Mouse (Mus musculus) lung, postnatal 10 days (tissue): ENCODE data around the gene Zbtb20.

Experiments used
- DNase-seq: peaks from one replicate; pipeline ENCODE4 v3.0.0; 2021

The Zbtb20 gene

DNA sequence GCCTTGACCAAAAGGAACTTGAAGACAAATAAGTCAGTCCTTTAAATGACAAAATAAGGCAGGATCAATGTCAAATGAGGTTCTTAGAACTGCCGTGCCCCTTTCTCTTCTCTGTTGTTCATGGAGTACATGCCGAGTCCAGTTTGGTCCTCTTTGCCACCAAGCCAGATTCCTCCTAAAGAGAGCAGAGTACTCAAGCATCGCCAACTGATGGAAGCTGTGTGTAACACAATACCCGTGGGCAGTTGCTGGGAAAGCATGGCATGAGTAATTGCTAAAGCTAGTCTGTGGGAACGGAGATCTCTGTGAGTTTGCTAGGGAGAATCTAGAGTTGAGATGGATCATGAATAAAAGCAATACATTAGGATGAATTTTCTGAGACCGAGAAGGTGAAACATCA is 206.3 kb downstream of the Zbtb20 start:
- DNase-seq = no peak

DNA sequence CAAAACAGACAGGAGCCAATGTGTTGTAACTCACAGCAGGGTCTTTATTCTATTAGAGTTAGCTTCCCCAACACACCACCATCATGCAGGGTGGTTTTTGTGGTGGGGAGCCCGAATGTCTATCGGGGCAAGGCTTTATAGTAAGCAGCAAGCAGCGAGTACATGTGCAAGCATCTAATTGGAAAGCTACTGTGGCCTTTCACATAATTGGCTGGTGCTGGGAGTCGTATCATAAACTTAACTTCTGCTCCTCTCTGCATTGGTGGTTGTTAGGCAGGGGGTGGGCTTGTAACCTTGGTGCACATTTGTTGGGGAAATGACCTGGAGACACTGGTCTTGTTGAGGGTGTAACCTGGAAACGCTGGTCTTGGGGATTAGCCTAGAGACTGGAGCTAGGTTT is 207.1 kb downstream of the Zbtb20 start:
- no peak for DNase-seq

DNA sequence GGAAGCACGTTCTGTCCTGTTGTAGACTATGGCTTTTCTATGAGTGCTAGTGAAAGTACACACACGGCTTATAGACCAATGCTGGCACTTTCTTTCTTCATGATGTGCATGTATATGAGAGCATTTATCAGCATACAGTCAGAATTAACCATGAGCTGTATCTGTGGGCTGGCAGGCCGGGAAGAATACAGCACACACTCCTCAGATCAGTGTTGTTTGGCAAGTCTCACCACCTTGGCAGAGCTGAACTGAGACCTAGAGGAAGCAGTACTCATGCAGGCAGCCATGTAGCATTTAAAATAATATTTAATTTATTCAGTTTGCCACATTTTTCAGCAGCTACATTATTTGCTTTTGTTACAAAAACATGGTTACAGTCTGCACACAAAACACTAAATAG is 214.5 kb downstream of the Zbtb20 start:
- no peak for DNase-seq

DNA sequence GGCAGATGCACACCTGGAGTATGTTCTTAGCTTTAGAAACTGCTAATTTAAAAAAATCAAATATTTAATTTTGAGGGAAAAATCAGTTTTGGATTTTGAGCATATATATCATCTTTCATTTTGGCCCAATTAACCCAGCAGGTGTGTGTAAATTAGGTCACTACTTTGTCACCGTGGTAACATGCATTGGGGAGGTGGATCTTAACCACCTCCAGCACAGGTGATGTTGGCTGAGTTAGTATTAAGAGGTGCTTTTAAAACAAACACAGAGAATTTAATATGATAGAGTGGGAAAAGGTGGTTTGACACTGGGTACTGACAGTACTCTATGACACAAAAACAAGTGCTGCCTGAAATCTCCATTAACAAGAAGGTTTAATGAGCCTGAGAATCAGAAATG is 218.5 kb downstream of the Zbtb20 start:
- no peak for DNase-seq

DNA sequence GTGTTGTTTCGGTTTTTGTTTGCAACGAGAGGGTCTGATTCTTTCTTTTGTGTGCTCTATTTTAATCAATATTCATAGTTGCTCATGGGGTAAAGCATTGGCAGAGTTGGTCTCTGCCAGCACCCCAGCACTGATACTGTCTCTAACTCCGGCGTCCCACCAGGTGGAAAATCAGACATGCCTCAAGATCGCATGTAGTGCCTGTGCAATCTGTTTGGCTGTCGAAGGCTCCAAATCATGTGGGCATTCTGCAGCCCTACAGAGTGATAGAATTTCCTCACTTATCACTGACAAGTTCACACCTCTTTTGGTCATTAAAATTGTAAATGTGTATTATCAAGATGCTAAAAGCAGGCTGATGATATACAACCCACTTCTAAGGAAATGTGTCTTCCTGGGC is 219.1 kb downstream of the Zbtb20 start:
- DNase-seq = no peak

DNA sequence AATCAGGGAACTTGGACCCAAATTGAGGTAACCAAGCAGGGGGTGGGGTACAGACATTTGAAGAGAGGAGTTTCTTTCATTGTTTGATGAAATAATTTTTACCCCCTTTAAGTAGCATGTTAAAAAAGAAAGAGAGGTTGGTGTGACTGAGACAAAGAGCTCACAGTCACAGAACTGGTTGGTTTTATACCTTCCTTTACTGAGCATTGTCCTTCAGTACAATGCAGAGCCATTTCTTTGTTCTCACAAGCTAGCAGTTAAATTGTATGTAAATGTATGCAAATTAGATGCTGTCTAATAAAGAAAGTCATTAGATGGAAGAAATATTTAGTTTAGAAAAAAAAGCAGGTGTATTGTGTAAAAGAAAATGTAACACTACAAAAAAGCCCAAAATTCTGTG is 220.4 kb downstream of the Zbtb20 start:
- no peak for DNase-seq

DNA sequence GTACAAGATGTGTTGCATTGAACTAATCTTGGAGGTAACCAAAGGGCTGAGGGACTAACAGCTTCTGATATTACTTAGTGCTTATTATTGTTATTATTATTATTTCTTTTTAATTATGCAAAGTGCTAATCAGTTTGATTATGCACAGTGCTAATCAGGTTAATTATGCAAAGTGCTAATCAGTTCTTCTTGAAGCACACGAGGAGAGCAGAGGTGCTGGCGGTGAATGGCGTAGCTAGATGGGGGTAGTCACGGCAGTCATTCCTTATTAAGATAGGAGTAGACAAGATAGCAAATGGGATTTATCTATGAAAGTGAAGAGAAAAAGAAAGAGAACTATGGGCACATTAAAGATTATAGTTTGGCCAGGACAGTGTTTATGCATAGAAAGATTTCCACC is 222.5 kb downstream of the Zbtb20 start:
- DNase-seq = no peak

DNA sequence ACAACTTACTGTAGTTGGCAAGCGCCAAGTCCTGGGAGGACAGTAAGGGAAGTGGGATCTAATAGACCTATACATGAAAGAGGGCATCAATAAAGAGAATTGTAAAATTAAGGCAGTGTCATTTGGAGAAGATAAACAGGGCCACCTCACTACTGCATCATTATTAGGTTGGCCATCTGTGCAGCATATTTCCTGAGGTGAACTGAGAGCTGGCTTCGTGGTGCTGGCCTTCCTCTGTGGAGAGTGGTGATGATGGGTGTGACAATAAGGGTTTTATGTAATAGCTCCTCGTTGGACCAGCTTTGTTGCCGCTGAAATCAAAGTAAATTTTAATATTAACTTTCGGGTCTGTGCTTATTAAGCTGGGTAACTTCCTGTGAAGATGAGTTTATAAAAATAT is 223.0 kb downstream of the Zbtb20 start:
- no peak for DNase-seq

DNA sequence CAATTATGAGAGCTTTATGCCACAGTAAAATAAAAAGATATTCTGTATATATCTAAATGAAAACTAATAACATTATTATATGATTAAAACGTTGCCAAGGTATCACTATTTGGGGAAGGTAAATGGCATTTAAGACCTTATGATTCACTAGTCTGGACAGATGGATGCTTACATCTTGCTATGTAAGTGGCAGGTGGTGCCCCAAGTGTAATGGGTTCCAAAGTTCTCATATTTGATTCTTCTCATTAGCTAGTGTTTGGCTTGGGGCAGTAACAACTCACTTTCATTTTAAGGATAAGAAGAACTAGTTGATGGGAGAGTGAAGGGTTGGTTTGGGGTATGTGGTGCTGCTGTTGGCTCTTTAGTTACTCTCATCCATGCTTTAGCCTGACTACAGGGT is 235.6 kb downstream of the Zbtb20 start:
- DNase-seq = no peak

DNA sequence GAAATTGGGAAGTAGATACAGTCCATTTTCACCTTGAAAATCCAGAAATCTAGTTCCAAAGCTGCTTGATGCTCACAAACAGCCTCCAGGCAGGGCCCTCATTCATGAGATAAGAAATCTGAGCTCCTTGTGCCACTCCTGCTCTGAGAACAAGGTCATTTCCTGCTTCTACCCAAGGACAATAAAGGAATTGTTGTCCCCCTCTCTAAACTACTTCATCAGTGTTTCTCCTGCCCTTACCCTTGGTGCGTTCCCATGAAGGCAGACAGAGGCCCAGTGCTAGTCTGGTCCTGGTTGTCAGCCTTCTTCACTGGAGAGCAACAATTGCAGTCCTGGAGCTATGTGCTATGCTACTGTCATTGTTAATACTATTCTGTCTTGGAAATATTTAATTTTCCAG is 238.3 kb downstream of the Zbtb20 start:
- no peak for DNase-seq

DNA sequence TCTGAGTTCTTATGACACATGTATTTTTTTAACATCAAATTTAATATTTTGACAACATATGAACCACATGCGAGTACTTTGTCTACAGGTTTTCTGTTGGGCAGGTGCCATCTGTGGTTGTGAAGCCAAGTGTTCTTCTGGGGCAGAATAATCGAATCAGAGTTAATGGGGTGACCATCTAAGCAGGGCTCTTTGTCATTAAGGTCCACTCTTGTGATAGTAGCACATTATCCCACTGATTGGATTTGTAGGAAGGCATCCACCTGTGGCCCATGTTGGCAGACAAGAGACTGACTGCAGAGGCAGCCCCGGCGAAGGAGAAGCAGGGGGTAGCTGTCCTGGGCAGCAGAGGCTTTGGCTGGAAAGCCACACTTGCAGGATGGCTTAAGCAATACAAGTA is 254.3 kb downstream of the Zbtb20 start:
- DNase-seq = no peak

DNA sequence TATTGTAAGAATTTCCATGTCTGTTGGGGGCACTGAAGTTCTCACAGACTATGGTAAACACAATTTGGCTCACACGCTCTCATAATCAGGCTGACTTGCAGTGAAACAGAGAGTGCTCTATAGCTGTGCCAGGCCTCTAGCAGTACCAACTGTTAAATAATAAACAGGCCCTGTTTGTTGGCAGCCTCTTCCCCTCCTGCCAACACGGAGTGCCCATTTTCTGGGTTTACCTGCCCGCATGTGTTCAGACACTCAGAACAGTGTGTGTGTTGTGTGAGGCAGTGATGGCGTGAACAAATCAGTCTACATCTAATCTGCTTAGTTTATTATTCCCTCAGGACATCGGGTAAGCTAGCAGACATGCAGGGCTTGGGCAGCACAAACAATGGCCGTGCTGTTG is 254.9 kb downstream of the Zbtb20 start:
- no peak for DNase-seq

DNA sequence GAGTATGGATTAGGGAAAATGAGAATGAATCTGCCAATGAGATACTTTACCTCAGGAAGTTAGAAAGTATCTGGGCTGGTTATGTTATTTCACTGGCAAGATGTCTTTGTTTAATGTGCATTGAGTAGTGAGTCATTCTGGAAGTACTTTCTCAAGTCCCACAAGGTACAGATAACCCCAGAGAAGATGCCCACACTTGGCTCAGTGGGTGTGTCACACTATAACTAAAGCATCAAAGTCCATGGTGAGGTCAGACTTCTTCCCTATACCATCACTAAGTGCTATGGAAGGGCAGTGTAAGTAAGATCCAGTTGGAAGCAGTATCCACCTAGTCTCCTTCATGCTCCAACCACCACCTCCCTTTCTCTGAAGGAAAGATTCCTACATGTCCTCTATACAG is 255.4 kb downstream of the Zbtb20 start:
- no peak for DNase-seq

DNA sequence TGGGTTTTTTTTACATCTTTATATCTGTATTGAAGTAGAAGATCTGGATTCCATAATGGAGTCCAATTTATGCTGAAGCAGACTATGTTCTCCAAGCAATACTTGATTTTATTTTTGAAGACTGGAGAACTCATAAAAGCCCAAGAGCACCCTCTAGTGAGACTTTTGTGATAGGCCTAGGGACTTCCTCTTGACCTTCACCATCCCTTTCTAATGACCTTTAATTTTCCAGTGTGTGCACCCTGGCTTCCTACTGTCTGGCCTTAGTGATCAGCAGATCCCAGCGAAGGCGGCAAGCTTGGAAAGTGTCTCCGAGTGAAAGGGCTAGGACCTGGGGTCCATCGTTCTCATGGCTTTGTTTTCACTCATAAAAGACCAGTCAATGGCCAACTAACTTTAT is 292.8 kb downstream of the Zbtb20 start:
- DNase-seq = peak; percentile 45

DNA sequence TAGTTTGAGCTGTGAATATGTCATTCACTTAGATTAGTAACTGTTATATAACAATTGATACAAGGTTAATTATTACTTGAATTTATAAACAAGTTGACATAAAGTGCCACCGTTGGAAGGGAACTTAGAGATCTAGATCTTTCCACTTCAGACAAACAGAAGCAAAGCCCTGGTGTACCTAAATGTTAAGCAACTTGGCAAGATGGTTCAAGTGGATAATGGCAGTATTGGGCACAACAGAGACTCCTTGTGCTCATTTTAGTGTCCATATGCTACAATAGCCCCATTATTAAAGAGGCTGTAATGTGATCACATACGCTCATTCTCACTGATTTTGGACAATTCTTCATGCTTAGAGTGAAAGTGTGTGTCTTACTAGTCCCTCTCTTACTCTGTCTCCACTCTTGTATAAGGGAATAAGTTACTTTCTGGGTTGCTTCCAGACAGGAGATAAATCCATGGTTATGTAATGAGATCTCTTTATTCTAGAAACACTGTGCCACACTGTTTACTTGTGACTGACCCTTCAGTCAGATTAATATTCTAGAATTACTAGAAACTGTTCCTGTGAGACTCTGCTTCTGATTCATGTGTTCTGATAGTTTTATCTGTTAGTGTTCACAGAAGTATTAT is 293.7 kb downstream of the Zbtb20 start:
- DNase-seq = no peak

DNA sequence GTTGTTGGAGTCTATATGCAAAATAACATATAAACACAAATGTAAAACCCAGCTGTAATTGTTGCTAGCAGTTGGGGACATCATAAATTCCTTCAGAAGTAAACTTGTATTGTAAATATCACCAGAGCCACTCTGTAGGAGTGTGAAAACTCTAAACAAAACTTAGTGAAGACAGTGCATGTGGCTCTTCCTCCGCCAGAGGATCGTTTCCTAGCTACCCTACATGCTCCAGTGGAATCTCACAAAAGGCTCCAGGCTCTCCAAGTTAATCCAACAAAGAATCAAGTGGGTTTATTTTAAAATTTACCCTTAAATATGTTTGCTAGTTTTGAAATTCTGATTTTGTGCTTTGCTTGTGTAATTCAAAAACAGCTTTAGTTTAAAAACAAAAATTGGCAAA is 296.5 kb downstream of the Zbtb20 start:
- no peak for DNase-seq

DNA sequence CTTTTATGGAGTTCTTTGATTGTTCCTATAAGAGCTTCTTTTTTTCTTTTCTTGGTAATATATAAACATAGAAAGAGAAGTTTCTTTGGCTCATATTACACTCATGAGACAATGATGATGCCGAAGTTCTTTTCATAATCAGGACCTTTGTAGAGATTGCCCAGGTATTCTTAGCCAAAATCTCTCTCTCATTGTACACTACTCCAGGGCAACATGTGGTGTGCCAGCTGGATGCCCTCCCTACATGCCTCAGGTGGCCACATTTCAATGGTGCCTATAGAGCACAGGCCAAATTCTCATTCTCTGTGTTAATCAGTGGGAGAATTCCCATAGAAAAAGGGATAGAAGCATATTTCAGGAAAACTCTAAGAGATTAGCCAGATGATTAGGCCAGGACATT is 297.2 kb downstream of the Zbtb20 start:
- no peak for DNase-seq

DNA sequence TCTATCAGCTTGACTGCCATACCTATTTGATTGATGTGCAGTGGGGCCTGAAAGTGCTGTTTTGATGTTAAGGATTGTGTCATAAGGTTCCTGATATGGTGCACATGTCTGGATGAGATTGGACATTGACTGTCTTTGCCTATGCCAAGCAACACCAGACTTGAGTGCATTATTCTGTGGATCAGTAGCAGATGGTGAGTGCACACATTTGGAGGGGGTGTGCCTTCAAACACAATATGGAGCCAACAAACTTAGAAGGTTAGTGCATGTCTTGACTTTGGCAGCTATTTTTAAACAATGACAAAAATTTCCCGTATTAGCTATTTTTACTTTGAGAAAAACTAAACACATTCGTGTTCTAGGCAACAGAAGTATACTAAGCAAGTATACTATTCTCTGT is 299.1 kb downstream of the Zbtb20 start:
- DNase-seq = no peak

DNA sequence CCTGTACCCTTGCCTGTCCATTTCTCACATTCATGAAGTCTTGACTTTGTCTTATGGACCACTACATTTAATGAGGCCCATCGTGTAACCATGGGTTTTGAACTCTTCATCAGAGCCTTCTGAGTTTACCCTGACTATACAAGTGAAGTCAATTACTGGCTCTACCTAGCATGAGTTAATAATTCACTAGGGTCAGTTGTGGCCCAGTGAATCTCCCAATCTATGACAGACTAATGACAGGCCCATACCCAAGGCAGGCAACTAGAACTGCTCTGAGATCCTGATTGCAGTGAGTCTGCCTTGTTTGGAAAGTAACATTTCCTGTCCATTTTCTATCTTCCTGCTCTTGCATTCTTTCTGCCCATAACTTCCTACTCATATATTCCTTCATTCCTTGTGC is 305.4 kb downstream of the Zbtb20 start:
- DNase-seq = no peak

DNA sequence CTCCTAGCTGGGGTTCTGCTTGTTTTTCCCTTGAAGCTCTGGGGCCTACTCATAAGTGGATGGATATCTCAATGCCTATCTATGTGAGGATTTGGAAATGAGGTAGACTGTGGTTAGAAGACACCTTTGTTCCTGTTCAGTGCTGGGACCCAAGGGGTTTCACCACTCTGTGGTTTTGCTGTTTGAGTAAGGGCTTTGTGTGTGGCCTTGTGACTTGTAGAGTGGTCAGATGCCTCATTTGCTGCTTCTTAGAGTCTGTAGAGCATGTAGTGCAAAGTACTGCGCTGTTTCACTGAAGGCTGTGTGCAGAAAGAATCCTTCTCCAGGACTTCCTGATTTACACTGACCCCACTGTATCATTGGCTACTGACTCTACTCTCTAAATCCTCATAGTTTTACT is 314.7 kb downstream of the Zbtb20 start:
- no peak for DNase-seq

DNA sequence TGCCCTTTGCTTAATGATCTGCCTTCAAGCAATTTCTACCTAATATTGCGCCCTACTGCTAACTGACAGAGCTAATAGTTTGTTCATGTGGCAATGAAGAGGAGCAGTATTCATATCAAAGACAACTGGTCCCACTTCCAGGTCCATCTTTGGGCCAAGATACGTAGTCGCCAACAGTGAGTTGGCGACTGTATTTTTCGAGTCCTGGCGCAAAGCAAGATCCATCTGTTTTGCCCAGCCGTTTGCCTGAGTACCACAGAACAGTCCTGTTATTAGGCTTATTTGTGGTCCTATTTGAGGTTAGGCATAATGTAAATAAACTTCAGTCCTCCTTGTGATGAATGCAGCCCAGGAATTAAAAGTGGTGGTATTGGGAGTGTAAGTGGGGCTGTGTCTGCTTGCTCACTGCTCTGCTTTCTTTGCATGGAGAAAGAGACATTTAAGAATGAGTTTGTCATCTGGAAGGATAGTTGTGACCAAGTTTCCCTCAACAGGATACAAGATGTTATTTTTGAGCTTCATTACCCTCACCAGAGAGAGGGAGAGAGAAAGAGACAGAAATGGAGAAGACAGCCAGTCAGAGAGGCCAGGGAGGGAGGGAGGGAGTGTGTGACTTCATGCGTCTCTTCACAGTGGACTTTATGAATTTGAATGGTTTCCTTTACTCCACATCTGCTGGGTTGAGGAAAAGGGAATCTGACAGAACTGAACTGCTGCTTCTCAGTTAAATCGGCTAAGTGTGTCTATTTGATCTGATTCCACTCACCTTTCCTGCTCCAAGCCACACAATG is 315.6 kb downstream of the Zbtb20 start:
- no peak for DNase-seq

DNA sequence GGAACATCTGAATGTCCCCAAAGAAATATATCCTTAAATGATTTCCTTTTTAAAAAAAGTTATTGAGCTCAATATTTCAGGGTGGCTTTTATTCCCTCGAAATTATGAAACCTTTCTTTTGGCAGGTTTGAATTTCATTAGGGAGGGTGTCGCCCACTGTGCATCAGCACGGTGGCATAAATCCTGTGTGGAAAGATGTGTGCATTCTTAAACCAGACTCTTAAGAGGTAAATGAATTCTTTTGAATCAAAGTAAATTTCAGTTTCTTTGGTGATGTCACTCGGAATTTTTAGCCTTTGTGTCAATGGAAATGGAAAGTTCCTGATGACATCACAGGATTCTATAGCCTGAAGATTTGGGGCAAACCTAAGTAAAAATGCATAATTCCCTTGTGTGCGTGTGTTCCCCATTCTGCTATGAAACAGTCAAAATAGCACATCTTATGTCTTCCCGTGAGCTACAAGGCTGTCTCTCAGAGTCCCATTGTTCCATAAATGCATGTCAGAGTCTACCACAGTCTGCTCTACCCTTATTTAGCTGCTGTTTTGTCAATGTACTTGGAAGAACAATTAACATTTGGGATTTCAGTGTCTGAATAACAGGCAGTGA is 318.1 kb downstream of the Zbtb20 start:
- DNase-seq = no peak

DNA sequence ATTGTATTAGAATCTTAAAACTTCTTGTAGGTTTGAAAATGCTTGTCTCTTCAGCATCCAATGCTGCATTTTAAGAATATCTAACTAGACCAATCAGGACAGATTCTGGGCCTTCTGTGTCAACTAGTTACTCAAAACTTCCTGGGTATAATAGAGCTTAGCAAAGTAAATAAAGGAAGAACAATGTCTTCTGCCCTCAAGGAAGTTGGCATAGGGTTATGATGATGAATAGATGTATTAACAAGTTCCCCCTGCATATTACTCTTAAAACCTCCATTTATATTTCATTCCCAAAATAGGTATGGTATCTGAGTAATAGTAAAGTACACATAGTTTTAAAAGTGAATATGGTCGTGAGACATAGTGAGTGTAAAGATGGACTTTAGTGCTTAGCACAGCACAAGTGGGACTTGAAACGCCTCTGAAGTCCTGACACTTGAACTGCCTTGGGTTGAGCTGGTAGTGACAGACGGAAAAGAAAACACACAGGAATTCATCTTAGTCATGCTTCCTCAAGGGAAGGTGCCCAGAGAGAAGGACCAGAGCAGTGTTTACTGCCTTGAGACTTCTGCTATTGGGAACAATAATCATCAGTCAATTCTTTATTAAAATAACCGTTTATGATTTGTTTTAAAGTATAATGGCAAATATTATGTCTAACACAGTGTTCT is 341.8 kb downstream of the Zbtb20 start:
- no peak for DNase-seq

DNA sequence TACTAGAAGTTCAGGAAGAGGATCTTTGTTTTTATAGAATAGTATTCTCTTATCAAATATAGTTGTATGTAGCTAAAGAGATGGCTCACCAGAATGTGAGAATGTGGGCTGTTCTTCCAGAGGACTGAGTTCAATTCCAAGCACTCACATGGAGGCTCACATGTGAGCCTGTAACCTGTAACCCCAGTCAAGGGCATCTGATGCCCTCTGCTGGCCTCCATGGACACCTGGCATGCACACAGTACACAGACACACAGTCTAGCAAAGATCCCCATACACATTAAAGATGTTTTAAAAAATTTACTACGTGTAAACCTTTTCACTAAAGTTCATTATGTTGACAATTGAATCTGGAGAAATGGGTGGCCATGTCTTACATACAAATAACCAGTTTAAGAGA is 343.7 kb downstream of the Zbtb20 start:
- DNase-seq = no peak
